Mouse (Mus musculus) testis, adult 10 weeks (tissue): ENCODE measurements around the gene Apol7c. TPM values are rescaled to one million over a fixed set of nuclear protein-coding genes. Genes with fewer than 3 reads are reported as not detected.

Experiments used
- polyA plus RNA-seq: library from polyadenylated mRNA; stranded (reverse); fragments of 350-450 nt; fragmentation: Illumina TruSeq; extraction: RNeasy Lipid Tissue Mini Kit (QIAGEN cat#74804); gene quantifications from one replicate; pipeline ENCODE4 v1.2.3, GENCODE M21; 2014; ENCODE audit warnings: low read depth, low replicate concordance

Gene Apol7c
- polyA plus RNA-seq = 2.1 TPM

DNA sequence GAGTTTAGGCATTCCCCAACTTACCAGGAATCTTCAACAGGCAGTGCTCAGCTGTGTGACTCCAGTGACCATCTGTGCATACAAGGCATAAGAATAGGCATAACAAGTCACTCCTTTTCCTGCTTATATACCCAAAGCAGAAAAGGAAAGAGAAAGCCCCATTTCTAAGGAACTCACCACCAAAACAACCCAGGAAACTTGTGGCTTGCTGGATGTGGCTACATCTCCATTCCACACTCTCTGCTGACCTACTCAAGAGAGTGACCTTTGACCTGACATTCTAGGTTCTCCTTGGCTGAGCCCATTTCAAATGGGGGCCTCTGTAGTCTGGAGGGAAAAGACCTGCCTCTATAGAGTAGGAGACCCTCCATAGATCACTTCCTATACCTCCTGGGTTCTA is at the start of gene Apol7c:
Apol7c (minus strand) TSS at position 101 of the 400 bp plus-strand sequence.

GRCm38 (mm10) chr15:77561792-77562191 is 28.7 kb upstream of the Apol7c start, which contains the start of gene 1700025B11Rik:
Gene 1700025B11Rik (minus strand): TSS chr15:77561892.

GRCm38 (mm10) chr15:77507966-77508365 is 25.1 kb downstream of the Apol7c start, which contains the start of gene Apol11a:
Gene Apol11a (plus strand): TSS chr15:77508271.

DNA sequence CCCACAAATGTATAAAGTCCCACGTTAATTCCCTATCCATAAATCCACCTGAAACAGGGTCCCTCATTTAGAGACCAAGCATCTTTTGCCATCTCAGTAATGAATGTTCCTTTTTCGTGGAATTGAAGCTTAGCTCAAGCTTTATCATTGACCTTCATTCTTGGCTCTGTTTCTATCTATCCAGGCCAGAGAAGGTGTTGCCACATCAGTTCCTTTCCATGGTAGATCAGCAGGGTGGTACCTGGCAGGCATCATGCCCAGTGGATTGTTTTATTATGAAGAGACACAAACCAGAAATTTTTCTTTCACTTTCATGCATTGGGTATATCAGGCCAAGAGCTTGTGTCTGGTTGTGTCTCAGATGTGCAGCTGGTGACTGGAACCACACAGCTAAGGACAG is 56.4 kb downstream of the Apol7c start, which contains the start of gene Apol10a:
Apol10a (plus strand) TSS at position 355 of the 400 bp plus-strand sequence.

Other genes with a start within 250 kb of the Apol7c start
- gene Rbfox2, start 226.3 kb downstream of the Apol7c start, polyA plus RNA-seq = 11.8 TPM
- 0.28 TPM for gene Apol7a, start 134.2 kb downstream of the Apol7c start, polyA plus RNA-seq
- not detected for gene Apol9a, start 122.2 kb downstream of the Apol7c start, polyA plus RNA-seq
- gene Apol7b, start 85.8 kb downstream of the Apol7c start, polyA plus RNA-seq = 17.6 TPM
- 0.63 TPM for gene Apol10a, start 56.3 kb downstream of the Apol7c start, polyA plus RNA-seq
- gene Apol11a, start 25.0 kb downstream of the Apol7c start, polyA plus RNA-seq = 0.21 TPM
- 191 TPM for gene 1700025B11Rik, start 28.6 kb upstream of the Apol7c start, polyA plus RNA-seq
- gene Apol10b, start 62.8 kb upstream of the Apol7c start, polyA plus RNA-seq = 0.53 TPM
- gene Gm36245, start 65.9 kb upstream of the Apol7c start, polyA plus RNA-seq = not detected
- gene Apol11b, start 110.0 kb upstream of the Apol7c start, polyA plus RNA-seq = not detected
- not detected for gene Apol7e, start 165.5 kb upstream of the Apol7c start, polyA plus RNA-seq
- not detected for gene Apol9b, start 195.7 kb upstream of the Apol7c start, polyA plus RNA-seq
- not detected for gene Apol8, start 223.7 kb upstream of the Apol7c start, polyA plus RNA-seq